Mouse (Mus musculus) neural tube, embryonic 13.5 days (tissue): Measurements from ENCODE around the gene Prtg. TPM values are rescaled to one million over a fixed set of nuclear protein-coding genes. Genes with fewer than 3 reads are reported as not detected.
A peak's percentile ranks its signal among the peaks of the same experiment; 100 is the strongest.

Source experiments
- ATAC-seq: fragments of 200-750 bp; cut with Nextera tagmentation; 2 replicates; pipeline ENCODE4 v1.8.0; 2017; ENCODE audit warnings: low read depth, mild to moderate bottlenecking, moderate TSS enrichment, moderate library complexity
- H3K27ac ChIP-seq: fragments of 300-500 bp; sonication (generic); replicated peaks from 2 replicates; pipeline ENCODE4 v1.5.1; 2015; ENCODE audit warnings: moderate library complexity, mild to moderate bottlenecking, inconsistent platforms
- H3K27me3 ChIP-seq: fragments of 300-500 bp; sonication (generic); 2 replicates; pipeline ENCODE4 v1.6.1; 2015; ENCODE audit warnings: mild to moderate bottlenecking, inconsistent platforms
- H3K36me3 ChIP-seq: fragments of 300-500 bp; sonication (generic); 2 replicates; pipeline ENCODE4 v1.6.1; 2015; ENCODE audit warnings: mild to moderate bottlenecking, inconsistent platforms
- H3K4me1 ChIP-seq: fragments of 300-500 bp; sonication (generic); replicated peaks from 2 replicates; pipeline ENCODE4 v1.6.1; 2015; ENCODE audit warnings: inconsistent platforms
- H3K4me2 ChIP-seq: fragments of 300-500 bp; sonication (generic); 2 replicates; pipeline ENCODE4 v1.6.1; 2015; ENCODE audit warnings: inconsistent platforms, mild to moderate bottlenecking, moderate library complexity
- H3K4me3 ChIP-seq: fragments of 300-500 bp; sonication (generic); 2 replicates; pipeline ENCODE4 v1.5.1; 2015; ENCODE audit warnings: mild to moderate bottlenecking, inconsistent platforms
- H3K9ac ChIP-seq: fragments of 300-500 bp; sonication (generic); 2 replicates; pipeline ENCODE4 v1.6.1; 2015; ENCODE audit warnings: moderate library complexity, mild to moderate bottlenecking, inconsistent platforms
- H3K9me3 ChIP-seq: fragments of 300-500 bp; sonication (generic); 2 replicates; pipeline ENCODE4 v1.6.1; 2016; ENCODE audit warnings: inconsistent platforms
- WGBS: fragments of 180-500 bp; shearing (Covaris S2); methylation state at CpG from one replicate; pipeline ENCODE4 v1.1.7; 2015; 5-methylcytosine and 5-hydroxymethylcytosine counted together
- polyA plus RNA-seq: library from polyadenylated mRNA; unstranded; fragments of >200 nt; fragmentation: Nextera tagmentation; extraction: Ambion mirVana; gene quantifications from 2 replicates; pipeline ENCODE4 v1.2.1, GENCODE M21; 2015

Prtg gene
- 0.51 and 0.52 TPM in 2 replicates for polyA plus RNA-seq

GRCm38 (mm10) chr9:72806731-72807419 is at the start of gene Prtg:
Prtg (plus strand) TSS chr9:72806874.
- Histone ChIP-seq H3K36me3 (no peaks in the 10 kb centered on the region), H3K9ac (peak within 1 kb of the TSS; percentile 86), H3K27ac (peak within 1 kb of the TSS; percentile 75), H3K4me2 (peak within 1 kb of the TSS; percentile 100), H3K27me3 (peaks cover 18% of the 10 kb centered on the region), H3K4me3 (peak within 1 kb of the TSS; percentile 79), H3K9me3 (no peaks in the 10 kb centered on the region), H3K4me1 (peaks cover 33% of the 10 kb centered on the region)
- peak; percentile 84 for ATAC-seq
- 1% methylated on average over 40 of the region's 57 CpGs for WGBS

- H3K36me3 ChIP-seq, result no peaks in the 10 kb centered on the region
- 81% methylated on average over 5 of the region's 5 CpGs for WGBS
Observed at GRCm38 (mm10) chr9:72757143-72757542, 49.5 kb upstream of the Prtg start.

GRCm38 (mm10) chr9:72758705-72759131 is 48.0 kb upstream of the Prtg start:
- 48% methylated on average over 8 of the region's 8 CpGs for WGBS
- Histone ChIP-seq H3K9me3 (no peaks in the 10 kb centered on the region), H3K4me3 (no peak overlapping the region), H3K4me2 (no peak overlapping the region), H3K27me3 (peaks cover 5% of the 10 kb centered on the region; the same call in 1 of the 2 replicates), H3K36me3 (no peaks in the 10 kb centered on the region), H3K27ac (no peak overlapping the region), H3K4me1 (peaks cover 17% of the 10 kb centered on the region), H3K9ac (no peak overlapping the region)
- no peak for ATAC-seq

More at GRCm38 (mm10) chr9:72757143-72757542, 49.5 kb upstream of the Prtg start:
- H3K27ac ChIP-seq, result no peak overlapping the region
- peaks cover 13% of the 10 kb centered on the region for H3K4me1 ChIP-seq
- no peak for ATAC-seq
- no peak overlapping the region for H3K9ac ChIP-seq
- peaks cover 5% of the 10 kb centered on the region; the same call in 1 of the 2 replicates for H3K27me3 ChIP-seq
- no peak overlapping the region for H3K4me3 ChIP-seq
- no peak overlapping the region for H3K4me2 ChIP-seq
- H3K9me3 ChIP-seq, result no peaks in the 10 kb centered on the region

GRCm38 (mm10) chr9:72763050-72763718 is 43.5 kb upstream of the Prtg start:
- H3K4me2 ChIP-seq, result no peak overlapping the region
- H3K9me3 ChIP-seq, result no peaks in the 10 kb centered on the region
- H3K27me3 ChIP-seq, result peaks cover 13% of the 10 kb centered on the region; the same call in 1 of the 2 replicates
- no peak overlapping the region for H3K9ac ChIP-seq
- peak overlapping the region; percentile 56; the same call in 1 of the 2 replicates for H3K27ac ChIP-seq
- ATAC-seq, result peak; percentile 59
- H3K4me1 ChIP-seq, result peaks cover 15% of the 10 kb centered on the region
- H3K4me3 ChIP-seq, result no peak overlapping the region
- 2% methylated on average over 3 of the region's 3 CpGs for WGBS
- no peaks in the 10 kb centered on the region for H3K36me3 ChIP-seq

GRCm38 (mm10) chr9:72766789-72767349 is 39.8 kb upstream of the Prtg start:
- peak overlapping the region; percentile 71 for H3K27ac ChIP-seq
- H3K4me2 ChIP-seq, result peak overlapping the region; percentile 72
- peak overlapping the region; percentile 40 for H3K4me3 ChIP-seq
- H3K36me3 ChIP-seq, result no peaks in the 10 kb centered on the region
- ATAC-seq, result peak; percentile 69
- peaks cover 7% of the 10 kb centered on the region; the same call in 1 of the 2 replicates for H3K27me3 ChIP-seq
- no peaks in the 10 kb centered on the region for H3K9me3 ChIP-seq
- WGBS, result under 1% methylated on average over 17 of the region's 17 CpGs
- H3K4me1 ChIP-seq, result peaks cover 15% of the 10 kb centered on the region
- H3K9ac ChIP-seq, result peak overlapping the region; percentile 77

GRCm38 (mm10) chr9:72775022-72775421 is 31.7 kb upstream of the Prtg start:
- WGBS, result 93% methylated on average over 4 of the region's 4 CpGs
- H3K4me1 ChIP-seq, result 0 out of 2 replicates have a peak, but pooled peaks cover 4% of the 10 kb centered on the region
- no peaks in the 10 kb centered on the region for H3K36me3 ChIP-seq
- no peaks in the 10 kb centered on the region for H3K27me3 ChIP-seq
- no peak overlapping the region for H3K4me3 ChIP-seq
- ATAC-seq, result no peak
- no peak overlapping the region for H3K9ac ChIP-seq
- H3K27ac ChIP-seq, result no peak overlapping the region
- no peaks in the 10 kb centered on the region for H3K9me3 ChIP-seq
- H3K4me2 ChIP-seq, result no peak overlapping the region

- Histone ChIP-seq H3K27ac (no peak overlapping the region), H3K9me3 (no peaks in the 10 kb centered on the region), H3K27me3 (no peaks in the 10 kb centered on the region), H3K4me1 (peaks cover 14% of the 10 kb centered on the region; the same call in 1 of the 2 replicates), H3K4me2 (no peak overlapping the region), H3K36me3 (no peaks in the 10 kb centered on the region), H3K9ac (no peak overlapping the region), H3K4me3 (no peak overlapping the region)
- WGBS, result 64% methylated on average over 11 of the region's 11 CpGs
- no peak for ATAC-seq
Observed at GRCm38 (mm10) chr9:72779004-72779403, 27.7 kb upstream of the Prtg start.

- Histone ChIP-seq H3K27ac (0 out of 2 replicates have a peak overlapping the region, but pooled peaks have one; percentile 13), H3K36me3 (no peaks in the 10 kb centered on the region), H3K4me2 (no peak overlapping the region), H3K9me3 (no peaks in the 10 kb centered on the region), H3K27me3 (no peaks in the 10 kb centered on the region), H3K4me3 (no peak overlapping the region), H3K9ac (no peak overlapping the region), H3K4me1 (peaks cover 14% of the 10 kb centered on the region; the same call in 1 of the 2 replicates)
- ATAC-seq, result no peak
- 17% methylated on average over 4 of the region's 4 CpGs for WGBS
Observed at GRCm38 (mm10) chr9:72779733-72780132, 26.9 kb upstream of the Prtg start.

GRCm38 (mm10) chr9:72780694-72781093 is 26.0 kb upstream of the Prtg start:
- H3K4me3 ChIP-seq, result no peak overlapping the region
- H3K9me3 ChIP-seq, result no peaks in the 10 kb centered on the region
- no peak overlapping the region for H3K4me2 ChIP-seq
- no peaks in the 10 kb centered on the region for H3K36me3 ChIP-seq
- 23% methylated on average over 5 of the region's 5 CpGs for WGBS
- no peaks in the 10 kb centered on the region for H3K27me3 ChIP-seq
- no peak for ATAC-seq
- no peak overlapping the region for H3K27ac ChIP-seq
- peaks cover 14% of the 10 kb centered on the region; the same call in 1 of the 2 replicates for H3K4me1 ChIP-seq
- H3K9ac ChIP-seq, result no peak overlapping the region

- 46% methylated on average over 4 of the region's 4 CpGs for WGBS
- no peak for ATAC-seq
- H3K27me3 ChIP-seq, result no peaks in the 10 kb centered on the region
Observed at GRCm38 (mm10) chr9:72781466-72781865, 25.2 kb upstream of the Prtg start.

GRCm38 (mm10) chr9:72782121-72782520 is 24.6 kb upstream of the Prtg start:
- Histone ChIP-seq H3K9ac (no peak overlapping the region), H3K4me1 (peaks cover 14% of the 10 kb centered on the region; the same call in 1 of the 2 replicates), H3K4me2 (no peak overlapping the region), H3K27ac (no peak overlapping the region), H3K36me3 (no peaks in the 10 kb centered on the region), H3K4me3 (no peak overlapping the region), H3K9me3 (no peaks in the 10 kb centered on the region), H3K27me3 (no peaks in the 10 kb centered on the region)
- 61% methylated on average over 8 of the region's 8 CpGs for WGBS
- no peak for ATAC-seq

More at GRCm38 (mm10) chr9:72781466-72781865, 25.2 kb upstream of the Prtg start:
- Histone ChIP-seq H3K27ac (no peak overlapping the region), H3K4me3 (no peak overlapping the region), H3K9ac (no peak overlapping the region), H3K9me3 (no peaks in the 10 kb centered on the region), H3K4me1 (peaks cover 14% of the 10 kb centered on the region; the same call in 1 of the 2 replicates), H3K36me3 (no peaks in the 10 kb centered on the region), H3K4me2 (no peak overlapping the region)

GRCm38 (mm10) chr9:72787732-72788131 is 18.9 kb upstream of the Prtg start:
- Histone ChIP-seq H3K4me3 (no peak overlapping the region), H3K27ac (no peak overlapping the region), H3K4me2 (no peak overlapping the region), H3K27me3 (no peaks in the 10 kb centered on the region), H3K4me1 (peaks cover 3% of the 10 kb centered on the region), H3K36me3 (no peaks in the 10 kb centered on the region), H3K9me3 (no peaks in the 10 kb centered on the region), H3K9ac (no peak overlapping the region)
- ATAC-seq, result no peak
- WGBS, result 83% methylated on average over 1 of the region's 1 CpGs
